Mouse (Mus musculus) left cerebral cortex, postnatal 14 days (tissue): ENCODE results near the gene Gm11077. TPM values are rescaled to one million over a fixed set of nuclear protein-coding genes. Genes with fewer than 3 reads are reported as not detected.

ENCODE experiments used
- total RNA-seq, 2 experiments: library from RNA; stranded (reverse); gene quantifications; 2 replicates each; pipeline ENCODE4 v1.2.3; 2021

Gm11077 gene
- total RNA-seq, 2 experiments from 2014 or later, result not detected

Other genes starting within 250 kb of the Gm11077 start
- 10 to 100 TPM; 47.1 to 52.9 TPM for gene Aebp2, start 106.6 kb upstream of the Gm11077 start, total RNA-seq